Mouse (Mus musculus): ENCODE results near the gene Prepl.

DNA sequence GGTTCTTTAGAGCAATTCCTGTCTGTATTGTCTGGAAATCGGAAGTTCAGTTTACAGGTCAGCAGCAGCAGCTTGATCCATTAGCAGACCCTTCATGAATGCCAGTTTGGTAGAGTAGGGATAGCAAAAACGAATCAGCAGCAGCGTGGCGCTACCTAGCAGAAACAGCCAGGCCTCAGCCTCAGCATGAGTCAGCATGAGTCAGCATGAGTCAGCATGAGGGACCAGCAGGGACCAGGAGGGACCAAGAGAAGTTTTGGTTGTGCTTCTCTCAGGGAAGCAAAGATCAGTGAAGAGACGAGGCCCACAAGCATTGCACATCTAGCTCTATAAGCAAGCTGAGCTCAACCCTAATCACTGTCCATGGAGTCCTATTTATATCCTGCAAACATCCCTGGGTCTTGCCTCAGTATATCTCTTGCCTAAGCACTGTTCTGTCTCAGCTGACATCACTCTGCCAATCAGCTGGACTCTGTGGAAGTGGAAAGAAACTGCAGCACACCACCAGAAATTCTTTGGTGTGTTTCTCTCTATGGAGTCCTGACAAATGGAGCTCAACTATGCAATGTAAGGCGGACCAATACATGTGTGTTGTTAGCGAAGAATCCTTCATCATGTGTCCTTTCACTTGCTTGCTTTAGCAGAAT, 8.8 kb upstream of the Prepl start:
- no peak for TF ChIP-seq EP300 (IDR thresholded peaks at IDR 0.05)
- TF ChIP-seq CTCF (IDR thresholded peaks at IDR 0.05): no peak

Data from lung, postnatal 0 days (tissue).